Mouse (Mus musculus) limb, embryonic 13.5 days (tissue): ENCODE results near the gene Tnfrsf13b. TPM values are rescaled to one million over a fixed set of nuclear protein-coding genes. Genes with fewer than 3 reads are reported as not detected.

Source experiments
- ATAC-seq: fragments of 200-750 bp; cut with Nextera tagmentation; 2 replicates; pipeline ENCODE4 v1.8.0; 2017; ENCODE audit warnings: low read depth, moderate number of reproducible peaks, moderate TSS enrichment; ENCODE audit not compliant: low FRiP score
- H3K27ac ChIP-seq: fragments of 300-500 bp; sonication (generic); 2 replicates; pipeline ENCODE4 v1.5.1; 2015; ENCODE audit warnings: inconsistent platforms, mild to moderate bottlenecking, moderate library complexity
- H3K27me3 ChIP-seq: fragments of 300-500 bp; sonication (generic); 2 replicates; pipeline ENCODE4 v1.6.1; 2015; ENCODE audit warnings: mild to moderate bottlenecking, inconsistent platforms
- H3K36me3 ChIP-seq: fragments of 300-500 bp; sonication (generic); 2 replicates; pipeline ENCODE4 v1.6.1; 2015; ENCODE audit warnings: inconsistent platforms, mild to moderate bottlenecking, moderate library complexity
- H3K4me1 ChIP-seq: fragments of 300-500 bp; sonication (generic); 2 replicates; pipeline ENCODE4 v1.6.1; 2015; ENCODE audit warnings: inconsistent platforms
- H3K4me2 ChIP-seq: fragments of 300-500 bp; sonication (generic); replicated peaks from 2 replicates; pipeline ENCODE4 v1.6.1; 2015; ENCODE audit warnings: inconsistent platforms, mild to moderate bottlenecking, moderate library complexity
- H3K4me3 ChIP-seq: fragments of 300-500 bp; sonication (generic); 2 replicates; pipeline ENCODE4 v1.5.1; 2015; ENCODE audit warnings: moderate library complexity, mild to moderate bottlenecking, inconsistent platforms
- H3K9ac ChIP-seq: fragments of 300-500 bp; sonication (generic); 2 replicates; pipeline ENCODE4 v1.6.1; 2015; ENCODE audit warnings: mild to moderate bottlenecking, inconsistent platforms
- H3K9me3 ChIP-seq: fragments of 300-500 bp; sonication (generic); 2 replicates; pipeline ENCODE4 v1.6.1; 2016; ENCODE audit warnings: inconsistent platforms
- WGBS: fragments of 180-500 bp; shearing (Covaris S2); methylation state at CpG from one replicate; pipeline ENCODE4 v1.1.7; 2015; 5-methylcytosine and 5-hydroxymethylcytosine counted together
- polyA plus RNA-seq: library from polyadenylated mRNA; unstranded; fragments of >200 nt; fragmentation: Nextera tagmentation; extraction: Ambion mirVana; gene quantifications from 2 replicates; pipeline ENCODE4 v1.2.1, GENCODE M21; 2015

Gene Tnfrsf13b
- polyA plus RNA-seq, 1 experiment from 2014 or later = 1.7 TPM

DNA sequence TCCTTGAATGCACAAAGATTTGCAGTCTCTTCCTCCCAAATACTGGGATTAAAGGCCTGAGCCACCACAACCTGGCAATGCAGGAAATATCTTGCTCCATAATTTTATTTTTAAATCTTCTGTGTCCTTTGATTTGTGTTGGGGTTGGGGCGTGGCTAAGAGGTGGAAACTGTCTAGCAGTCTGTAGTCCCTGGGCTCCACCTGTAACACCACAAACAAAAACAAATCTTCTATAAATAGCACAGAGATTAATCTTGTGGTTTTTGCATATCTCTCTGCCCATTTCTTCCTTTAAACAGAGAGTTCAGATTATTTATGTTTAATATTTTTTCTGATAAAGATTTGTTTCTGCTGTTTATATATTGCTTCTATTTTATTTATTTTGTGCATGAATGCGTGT lies 6.4 kb downstream of the Tnfrsf13b start:
- H3K4me2 ChIP-seq = no peak overlapping the region
- H3K4me1 ChIP-seq = no peaks in the 10 kb centered on the region
- no peak overlapping the region for H3K4me3 ChIP-seq
- 76% methylated on average over 2 of the region's 2 CpGs for WGBS
- H3K9me3 ChIP-seq = no peaks in the 10 kb centered on the region
- H3K27ac ChIP-seq = no peak overlapping the region
- no peak for ATAC-seq
- H3K27me3 ChIP-seq = no peaks in the 10 kb centered on the region
- H3K36me3 ChIP-seq = no peaks in the 10 kb centered on the region
- H3K9ac ChIP-seq = no peak overlapping the region

DNA sequence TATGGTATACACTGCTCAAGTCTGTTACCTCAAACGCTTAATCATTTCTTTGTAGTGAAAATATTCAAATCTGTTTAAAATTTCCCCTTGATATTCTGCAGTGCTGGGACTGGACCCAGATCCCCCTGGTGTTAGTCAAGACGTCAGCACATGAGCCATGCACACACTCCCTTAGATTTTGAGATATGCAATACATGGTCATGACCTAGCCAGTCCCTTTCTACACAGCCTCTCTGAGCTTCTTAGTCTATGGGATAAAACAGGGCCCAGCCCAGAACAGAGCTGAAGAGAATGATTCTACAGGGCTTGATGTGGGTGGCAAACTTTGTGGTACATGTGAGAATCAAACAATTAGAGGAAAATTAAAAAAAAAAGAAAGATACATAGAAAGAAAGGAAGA lies 15.1 kb downstream of the Tnfrsf13b start:
- Histone ChIP-seq H3K9ac (no peak overlapping the region), H3K4me1 (0 out of 2 replicates have a peak, but pooled peaks cover under 1% of the 10 kb centered on the region), H3K27ac (no peak overlapping the region), H3K9me3 (no peaks in the 10 kb centered on the region), H3K4me3 (no peak overlapping the region), H3K36me3 (no peaks in the 10 kb centered on the region), H3K4me2 (no peak overlapping the region), H3K27me3 (peaks cover 15% of the 10 kb centered on the region)
- WGBS = 72% methylated on average over 2 of the region's 2 CpGs
- ATAC-seq = no peak

DNA sequence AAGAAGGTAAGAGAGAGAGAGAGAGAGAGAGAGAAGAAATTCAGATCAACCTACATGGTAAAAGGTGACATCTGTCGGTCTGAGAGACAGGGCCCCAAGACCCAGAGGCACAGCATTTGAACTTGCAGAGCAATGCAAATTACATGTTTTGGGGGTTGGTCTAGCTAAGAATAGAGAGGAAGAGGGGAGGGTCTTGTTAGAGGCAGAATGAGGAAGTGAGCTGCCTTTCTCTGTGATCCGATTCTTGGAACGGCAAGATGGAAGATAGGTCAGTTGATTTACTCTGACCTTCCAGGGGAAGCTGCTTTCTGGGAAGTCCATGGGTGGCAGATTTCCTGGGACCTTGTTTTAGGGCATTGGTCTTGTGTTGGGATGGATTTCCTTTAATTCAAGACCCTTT lies 15.7 kb downstream of the Tnfrsf13b start:
- no peak for ATAC-seq
- 70% methylated on average over 3 of the region's 3 CpGs for WGBS
- H3K4me2 ChIP-seq = no peak overlapping the region
- H3K4me1 ChIP-seq = peaks cover 6% of the 10 kb centered on the region
- peaks cover 21% of the 10 kb centered on the region for H3K27me3 ChIP-seq
- no peak overlapping the region for H3K27ac ChIP-seq
- no peak overlapping the region for H3K9ac ChIP-seq
- no peaks in the 10 kb centered on the region for H3K36me3 ChIP-seq
- H3K4me3 ChIP-seq = no peak overlapping the region
- H3K9me3 ChIP-seq = no peaks in the 10 kb centered on the region

DNA sequence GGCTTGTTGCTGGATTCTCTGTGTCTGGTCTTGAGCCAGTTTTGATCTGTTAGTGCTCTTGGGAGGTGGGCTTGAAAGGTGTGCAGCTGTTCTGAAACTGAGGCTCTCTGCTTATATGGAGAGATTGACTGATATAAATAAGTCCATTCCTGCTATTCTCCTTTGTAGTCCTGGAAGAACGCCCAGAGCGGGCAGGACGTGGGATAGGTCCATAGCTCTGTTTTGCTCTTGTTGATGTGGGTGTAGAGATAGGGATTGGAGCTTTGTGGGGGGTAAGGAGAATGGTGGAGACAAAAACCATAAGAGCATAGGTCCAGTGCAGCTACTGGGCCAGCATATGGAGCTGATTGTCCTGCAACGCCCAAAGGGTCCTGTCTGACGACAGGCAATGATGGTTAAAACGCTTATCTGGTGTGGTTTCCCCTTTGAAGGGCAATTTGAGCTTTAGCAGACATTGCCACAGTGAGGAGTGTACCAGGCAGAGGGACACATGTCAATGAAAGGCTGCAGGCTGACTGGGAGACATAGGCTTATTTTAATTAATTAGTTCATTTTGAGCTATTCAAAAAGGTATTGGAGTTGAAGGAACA lies 16.5 kb downstream of the Tnfrsf13b start:
- H3K4me1 ChIP-seq = peaks cover 12% of the 10 kb centered on the region
- peaks cover 29% of the 10 kb centered on the region for H3K27me3 ChIP-seq
- ATAC-seq = no peak
- no peak overlapping the region for H3K27ac ChIP-seq
- H3K4me3 ChIP-seq = no peak overlapping the region
- H3K9me3 ChIP-seq = no peaks in the 10 kb centered on the region
- no peaks in the 10 kb centered on the region for H3K36me3 ChIP-seq
- no peak overlapping the region for H3K9ac ChIP-seq
- 57% methylated on average over 6 of the region's 6 CpGs for WGBS
- H3K4me2 ChIP-seq = no peak overlapping the region

DNA sequence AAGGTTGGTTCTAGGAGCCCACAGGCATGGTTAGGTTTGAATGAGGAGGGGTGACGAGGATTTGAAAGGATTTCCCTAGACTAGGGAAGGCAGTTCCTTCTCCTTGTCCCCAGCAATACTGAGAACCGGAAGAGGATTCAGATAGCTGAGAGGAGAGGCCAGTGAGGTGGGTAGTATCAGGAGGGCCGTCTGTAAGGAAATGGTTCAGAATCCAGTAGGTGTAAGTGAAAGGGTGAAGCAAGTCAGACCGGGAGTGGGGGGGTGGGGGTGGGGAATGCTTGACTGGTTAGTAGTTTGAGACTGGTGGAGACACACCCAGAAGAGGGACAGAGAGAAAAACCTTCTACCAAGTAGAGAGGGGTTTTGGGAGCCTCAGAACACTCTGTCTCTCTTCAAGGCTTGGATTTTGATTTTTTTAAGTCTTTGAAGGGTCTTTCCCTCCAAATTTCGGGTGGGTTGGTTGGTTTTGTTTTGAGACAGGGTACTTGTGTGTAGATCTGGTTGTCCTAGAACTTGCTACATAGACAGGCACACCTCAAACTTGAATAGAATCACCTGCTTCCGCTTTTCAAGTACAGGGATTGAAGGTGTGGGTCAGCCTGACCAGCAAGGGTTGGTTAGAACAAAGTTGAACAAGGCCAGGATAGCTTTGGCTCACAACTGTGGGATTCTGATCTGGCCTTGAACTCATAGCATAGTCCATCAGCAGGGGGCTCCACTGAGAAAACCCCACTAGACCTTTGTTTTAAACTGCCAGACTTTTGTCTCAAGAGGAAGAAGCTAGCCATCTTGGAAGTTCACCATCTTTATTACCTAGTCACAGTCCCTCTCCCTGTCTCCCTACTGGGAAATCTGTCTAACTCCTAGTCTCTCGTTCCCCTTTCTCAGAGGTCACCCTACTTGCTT lies 17.3 kb downstream of the Tnfrsf13b start:
- ATAC-seq = no peak
- no peak overlapping the region for H3K9ac ChIP-seq
- no peaks in the 10 kb centered on the region for H3K36me3 ChIP-seq
- H3K27me3 ChIP-seq = peaks cover 37% of the 10 kb centered on the region
- H3K4me3 ChIP-seq = no peak overlapping the region
- H3K4me1 ChIP-seq = peaks cover 12% of the 10 kb centered on the region
- no peak overlapping the region for H3K4me2 ChIP-seq
- no peaks in the 10 kb centered on the region for H3K9me3 ChIP-seq
- WGBS = 73% methylated on average over 7 of the region's 7 CpGs
- no peak overlapping the region for H3K27ac ChIP-seq

DNA sequence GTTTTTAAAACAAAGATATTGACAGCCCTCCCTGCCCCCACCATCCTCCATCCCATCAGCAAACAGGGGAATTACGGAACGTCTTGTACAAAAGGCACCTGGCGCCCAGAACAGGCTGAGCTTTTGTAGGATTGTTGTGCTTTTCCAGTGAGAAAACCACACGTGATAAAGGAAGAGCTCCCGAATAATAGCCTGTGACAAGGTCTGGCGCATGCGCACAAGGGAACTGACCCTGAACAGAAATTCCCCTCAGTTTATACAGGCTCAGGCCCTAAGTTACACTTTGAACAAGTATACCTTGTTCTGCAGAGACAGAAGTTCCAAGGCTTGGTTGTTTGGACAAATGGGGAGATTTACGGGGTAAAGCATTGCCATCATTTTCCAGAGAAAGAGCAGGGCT lies 19.0 kb downstream of the Tnfrsf13b start:
- H3K9me3 ChIP-seq = no peaks in the 10 kb centered on the region
- no peak overlapping the region for H3K4me2 ChIP-seq
- WGBS = 74% methylated on average over 8 of the region's 8 CpGs
- no peak overlapping the region for H3K27ac ChIP-seq
- peaks cover 12% of the 10 kb centered on the region for H3K4me1 ChIP-seq
- no peaks in the 10 kb centered on the region for H3K36me3 ChIP-seq
- no peak for ATAC-seq
- H3K9ac ChIP-seq = no peak overlapping the region
- no peak overlapping the region for H3K4me3 ChIP-seq
- peaks cover 41% of the 10 kb centered on the region for H3K27me3 ChIP-seq

DNA sequence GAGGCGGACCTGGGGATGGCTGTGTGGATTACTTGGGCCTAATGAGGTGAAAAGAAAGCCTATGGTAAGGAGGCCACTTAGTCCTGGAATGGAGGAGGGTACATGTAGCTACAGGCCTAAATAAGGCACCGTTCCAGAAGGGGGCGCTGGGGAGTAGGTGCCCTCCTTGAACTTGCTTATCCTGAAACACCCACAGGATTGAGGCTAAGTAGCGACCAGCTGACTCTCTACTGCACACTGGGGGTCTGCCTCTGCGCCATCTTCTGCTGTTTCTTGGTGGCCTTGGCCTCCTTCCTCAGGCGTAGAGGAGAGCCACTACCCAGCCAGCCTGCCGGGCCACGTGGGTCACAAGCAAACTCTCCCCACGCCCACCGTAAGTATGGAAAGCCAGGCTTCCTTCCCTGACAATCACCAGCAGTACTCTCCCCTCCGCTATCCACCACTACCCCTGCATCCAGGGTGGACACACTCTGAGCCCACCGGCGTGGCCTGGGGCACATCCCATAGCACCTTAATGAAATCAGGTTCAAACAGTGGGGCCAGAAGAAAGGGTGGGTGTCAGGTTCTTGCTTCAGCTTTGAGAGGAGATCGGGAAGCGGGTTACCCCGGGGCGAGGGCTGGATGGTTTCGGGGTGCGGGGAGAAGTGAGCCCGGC lies 20.2 kb downstream of the Tnfrsf13b start:
- no peak; the same call in 1 of the 2 replicates for ATAC-seq
- peaks cover 41% of the 10 kb centered on the region for H3K27me3 ChIP-seq
- peaks cover 11% of the 10 kb centered on the region for H3K36me3 ChIP-seq
- H3K27ac ChIP-seq = no peak overlapping the region
- 20% methylated on average over 19 of the region's 20 CpGs for WGBS
- peak overlapping the region; percentile 80 for H3K4me2 ChIP-seq
- peak overlapping the region; percentile 44 for H3K4me3 ChIP-seq
- peaks cover 12% of the 10 kb centered on the region for H3K4me1 ChIP-seq
- H3K9ac ChIP-seq = peak overlapping the region; percentile 63
- no peaks in the 10 kb centered on the region for H3K9me3 ChIP-seq

DNA sequence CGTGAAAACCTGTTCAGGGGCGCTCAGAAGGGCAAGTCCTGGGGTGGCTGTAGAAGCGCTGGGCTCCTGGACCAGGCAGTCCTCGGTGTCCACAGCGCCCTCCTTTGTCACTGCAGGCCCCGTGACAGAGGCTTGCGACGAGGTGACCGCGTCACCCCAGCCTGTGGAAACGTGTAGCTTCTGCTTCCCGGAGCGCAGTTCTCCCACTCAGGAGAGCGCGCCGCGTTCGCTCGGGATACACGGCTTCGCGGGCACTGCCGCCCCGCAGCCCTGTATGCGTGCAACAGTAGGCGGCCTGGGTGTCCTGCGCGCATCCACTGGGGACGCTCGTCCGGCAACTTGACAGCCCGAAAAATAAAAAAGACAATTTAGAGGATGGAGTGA lies 20.7 kb downstream of the Tnfrsf13b start:
- ATAC-seq = no peak
- H3K9ac ChIP-seq = peak overlapping the region; percentile 63
- H3K4me1 ChIP-seq = peaks cover 12% of the 10 kb centered on the region
- peaks cover 16% of the 10 kb centered on the region for H3K36me3 ChIP-seq
- peak overlapping the region; percentile 80 for H3K4me2 ChIP-seq
- H3K9me3 ChIP-seq = no peaks in the 10 kb centered on the region
- H3K4me3 ChIP-seq = peak overlapping the region; percentile 44
- WGBS = 6% methylated on average over 31 of the region's 32 CpGs
- H3K27ac ChIP-seq = no peak overlapping the region
- peaks cover 41% of the 10 kb centered on the region for H3K27me3 ChIP-seq

DNA sequence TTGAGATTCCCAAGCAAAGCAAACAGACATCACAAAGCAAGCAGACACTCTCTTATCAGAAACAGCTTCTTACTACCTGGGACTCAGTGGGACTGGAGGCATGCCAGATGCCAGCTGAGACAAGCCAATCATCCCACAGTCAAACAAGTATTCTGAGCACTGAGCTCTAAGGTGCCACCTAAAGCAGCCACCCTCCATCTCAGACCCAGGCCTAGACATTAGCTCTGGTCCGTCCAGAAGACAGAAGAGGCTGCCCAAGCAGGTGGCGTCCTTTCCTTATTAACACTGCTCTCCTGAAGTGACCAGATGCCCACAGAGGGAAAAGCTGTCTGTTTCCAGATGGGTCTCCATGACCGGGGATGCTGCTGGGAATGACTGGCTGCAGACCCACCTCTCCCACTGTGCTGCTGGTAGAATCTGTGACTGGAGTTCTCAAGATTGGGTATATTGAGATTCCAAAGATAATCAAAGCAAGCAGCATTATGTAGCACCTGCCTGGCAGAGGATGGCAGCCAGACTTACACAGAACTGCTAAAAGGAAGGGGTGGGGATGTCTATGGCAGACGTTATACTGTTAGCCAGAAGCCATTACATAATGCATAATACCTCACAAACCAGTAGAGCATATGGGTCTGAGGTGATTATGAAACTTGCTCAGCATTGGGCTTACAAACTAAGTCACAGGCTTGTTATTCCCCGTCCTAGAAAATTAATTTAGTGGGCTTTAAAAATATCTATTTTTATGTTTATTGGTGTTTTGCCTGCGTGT lies 23.9 kb downstream of the Tnfrsf13b start:
- Histone ChIP-seq H3K4me3 (no peak overlapping the region), H3K4me2 (no peak overlapping the region), H3K4me1 (peaks cover 12% of the 10 kb centered on the region), H3K27ac (no peak overlapping the region), H3K9me3 (no peaks in the 10 kb centered on the region), H3K27me3 (peaks cover 37% of the 10 kb centered on the region), H3K9ac (no peak overlapping the region), H3K36me3 (peaks cover 46% of the 10 kb centered on the region)
- no peak for ATAC-seq
- WGBS = 68% methylated on average over 6 of the region's 6 CpGs

DNA sequence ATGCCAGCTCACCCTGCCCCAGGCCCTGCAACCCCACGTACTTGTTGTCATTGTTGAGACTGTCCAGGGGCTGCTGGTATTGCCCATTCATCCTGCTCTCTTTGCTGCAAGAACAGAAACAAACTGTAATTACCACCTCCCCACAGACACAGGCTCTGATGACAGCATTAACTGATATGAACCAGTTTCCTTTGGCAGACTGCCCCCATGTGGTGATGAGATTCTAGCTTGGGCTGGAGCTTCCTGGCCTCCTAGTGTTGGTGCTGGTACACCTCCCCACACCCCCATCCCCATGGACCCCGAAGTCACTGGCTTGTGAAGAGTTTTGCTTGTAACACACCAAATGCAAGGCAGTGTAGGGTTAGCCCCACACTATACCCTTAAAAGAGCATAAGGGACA lies 29.2 kb downstream of the Tnfrsf13b start:
- Histone ChIP-seq H3K27me3 (no peaks in the 10 kb centered on the region), H3K4me1 (no peaks in the 10 kb centered on the region), H3K9me3 (no peaks in the 10 kb centered on the region), H3K4me2 (no peak overlapping the region), H3K4me3 (no peak overlapping the region), H3K9ac (no peak overlapping the region), H3K36me3 (peaks cover 98% of the 10 kb centered on the region), H3K27ac (no peak overlapping the region)
- 87% methylated on average over 2 of the region's 2 CpGs for WGBS
- ATAC-seq = no peak

DNA sequence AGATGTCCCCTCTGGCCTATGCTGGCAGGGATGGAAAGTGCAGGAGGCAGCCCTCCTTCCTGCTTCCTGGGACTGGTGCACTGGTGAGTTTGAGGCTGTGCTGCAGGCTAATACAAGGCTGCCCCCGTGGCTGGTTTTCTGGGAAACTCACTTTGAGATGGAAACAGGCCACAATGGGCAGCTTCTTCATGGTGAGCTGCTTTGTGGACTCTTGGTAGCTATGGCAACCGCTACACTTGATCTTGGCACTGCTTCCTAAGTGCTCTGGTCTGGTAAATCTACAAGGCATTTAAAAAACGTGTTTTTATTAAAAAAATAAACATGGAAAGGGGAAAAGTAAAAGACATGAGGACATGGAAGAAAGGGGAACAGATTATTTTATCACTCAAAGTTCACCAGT lies 31.6 kb downstream of the Tnfrsf13b start:
- no peak for ATAC-seq
- Histone ChIP-seq H3K4me3 (no peak overlapping the region), H3K9me3 (no peaks in the 10 kb centered on the region), H3K4me1 (no peaks in the 10 kb centered on the region), H3K36me3 (peaks cover 100% of the 10 kb centered on the region), H3K9ac (no peak overlapping the region), H3K27me3 (no peaks in the 10 kb centered on the region), H3K27ac (no peak overlapping the region), H3K4me2 (no peak overlapping the region)
- 85% methylated on average over 3 of the region's 3 CpGs for WGBS
